ENCODE assay signal across 10 mouse cellular contexts in the genomic region with DNA sequence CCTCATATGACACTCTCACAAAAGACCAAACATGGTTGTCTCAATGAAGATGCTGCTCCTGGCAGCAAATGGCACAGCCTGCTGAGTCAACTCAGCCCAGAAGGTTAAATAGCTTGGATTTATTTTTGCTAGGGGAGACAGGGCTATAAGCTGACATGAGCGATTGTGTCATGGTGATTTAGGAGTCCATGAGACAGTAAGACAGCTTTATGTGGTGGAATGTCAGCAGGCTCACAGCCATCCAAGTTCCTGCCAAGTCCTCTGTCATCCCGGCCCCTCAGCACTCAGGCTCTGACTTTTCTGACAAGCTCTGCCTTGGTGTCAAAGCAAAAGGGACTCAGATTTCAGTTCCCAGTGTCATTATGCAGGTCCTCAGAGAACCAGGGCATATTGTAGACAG. TPM values are rescaled to one million over a fixed set of nuclear protein-coding genes. Genes with fewer than 3 reads are reported as not detected.
DNase-seq lines count a peak whose midpoint lies in the region; ATAC-seq and TF ChIP-seq lines count a peak whose summit lies in the region.
"Had no signal": no experiment of that assay in that cellular context is flagged by ENCODE, and none has a peak within 500 bp of the region (broad histone marks: within the 10 kb centered on the region; RNA-seq: fewer than 3 reads in every experiment).

No protein-coding gene starts in this region.

- TF ChIP-seq EP300 in stomach, postnatal 0 days (optimal IDR thresholded peaks at IDR 0.05) = no peak

- H3K4me2 ChIP-seq in lung, embryonic 15.5 days = no peak overlapping the region
- no peak overlapping the region for H3K4me2 ChIP-seq in heart, embryonic 14.5 days (ENCODE audit: low read length)
- H3K4me2 ChIP-seq in midbrain, postnatal 0 days (ENCODE audit: low read depth, low read length, poor library complexity, severe bottlenecking) = no peak overlapping the region
- no peak overlapping the region for H3K4me2 ChIP-seq in stomach, postnatal 0 days (replicated peaks; ENCODE audit: low read depth)
- H3K4me2 ChIP-seq: embryonic facial prominence, embryonic 13.5 days; liver, embryonic 15.5 days had no signal

- peak; percentile 66; the same call in 1 of the 2 replicates for ATAC-seq in lung, embryonic 15.5 days (ENCODE audit: borderline replicate concordance, extremely low read depth, low FRiP score, low TSS enrichment)
- 0 out of 2 replicates have a peak, but pooled peaks have one; percentile 33 for ATAC-seq in heart, embryonic 14.5 days (ENCODE audit: insufficient number of reproducible peaks, insufficient read depth, low FRiP score, low read depth)
- no peak for ATAC-seq in midbrain, postnatal 0 days (ENCODE audit: low FRiP score)
- ATAC-seq in stomach, postnatal 0 days (ENCODE audit: low FRiP score, low TSS enrichment) = no peak

- H3K9me3 ChIP-seq in lung, embryonic 15.5 days = no peaks in the 10 kb centered on the region
- H3K9me3 ChIP-seq in heart, embryonic 14.5 days (ENCODE audit: control insufficient read depth, low read length) = no peaks in the 10 kb centered on the region
- no peaks in the 10 kb centered on the region for H3K9me3 ChIP-seq in midbrain, postnatal 0 days (ENCODE audit: low read length)
- H3K9me3 ChIP-seq in stomach, postnatal 0 days (ENCODE audit: control insufficient read depth, low read length) = no peaks in the 10 kb centered on the region
- H3K9me3 ChIP-seq: embryonic facial prominence, embryonic 13.5 days; liver, embryonic 15.5 days had no signal

- no peak for TF ChIP-seq CTCF in midbrain, postnatal 0 days (IDR thresholded peaks at IDR 0.05)
- TF ChIP-seq CTCF in stomach, postnatal 0 days (IDR thresholded peaks at IDR 0.05; ENCODE audit: low read depth) = no peak

- 36% methylated on average over 2 of the region's 2 CpGs for whole genome bisulfite sequencing in lung, embryonic 15.5 days
- 2% methylated on average over 2 of the region's 2 CpGs for WGBS in heart, embryonic 14.5 days
- 26% methylated on average over 2 of the region's 2 CpGs for WGBS in midbrain, postnatal 0 days
- WGBS in stomach, postnatal 0 days = 36% methylated on average over 2 of the region's 2 CpGs

- no peak overlapping the region for H3K4me3 ChIP-seq in lung, embryonic 15.5 days
- H3K4me3 ChIP-seq in heart, embryonic 14.5 days (ENCODE audit: control insufficient read depth in 1 of 2, insufficient read depth in 1 of 2, low read depth in 1 of 2, low read length in 2 of 2) = no peak overlapping the region
- no peak overlapping the region for H3K4me3 ChIP-seq in midbrain, postnatal 0 days (ENCODE audit: low read depth, low read length)
- no peak overlapping the region for H3K4me3 ChIP-seq in stomach, postnatal 0 days (ENCODE audit: low read depth, low read length)
- H3K4me3 ChIP-seq: embryonic facial prominence, embryonic 13.5 days; liver, embryonic 15.5 days had no signal

- H3K4me1 ChIP-seq in lung, embryonic 15.5 days = peaks cover 4% of the 10 kb centered on the region
- H3K4me1 ChIP-seq in heart, embryonic 14.5 days (ENCODE audit: control insufficient read depth in 2 of 2, insufficient read depth in 2 of 2, low read length in 2 of 2) = peaks cover 15 to 18% of the 10 kb centered on the region in 2 experiments
- no peaks in the 10 kb centered on the region for H3K4me1 ChIP-seq in midbrain, postnatal 0 days (ENCODE audit: insufficient read depth, low read length)
- H3K4me1 ChIP-seq in stomach, postnatal 0 days (replicated peaks; ENCODE audit: control insufficient read depth, insufficient read depth) = no peaks in the 10 kb centered on the region
- H3K4me1 ChIP-seq: embryonic facial prominence, embryonic 13.5 days; liver, embryonic 15.5 days had no signal

- DNase-seq in cerebellum, postnatal 10 days = peak; percentile 35 to 46
- no peak for DNase-seq in cerebellum, postnatal 14 days
- no peak for DNase-seq in lung, adult 18-20 months
- DNase-seq in midbrain, postnatal 0 days (ENCODE audit: low spot score) = peak; percentile 25
- DNase-seq in stomach, postnatal 0 days (ENCODE audit: low spot score) = no peak
- no peak for DNase-seq in right cerebral cortex, adult 2 months (ENCODE audit: low spot score in 2 of 2)

- no peak overlapping the region for H3K9ac ChIP-seq in lung, embryonic 15.5 days
- no peak overlapping the region for H3K9ac ChIP-seq in heart, embryonic 14.5 days (ENCODE audit: low read length)
- H3K9ac ChIP-seq in midbrain, postnatal 0 days (replicated peaks; ENCODE audit: low read length, poor library complexity, severe bottlenecking) = no peak overlapping the region
- no peak overlapping the region for H3K9ac ChIP-seq in stomach, postnatal 0 days (ENCODE audit: low read length)
- H3K9ac ChIP-seq: embryonic facial prominence, embryonic 13.5 days; liver, embryonic 15.5 days had no signal

- H3K36me3 ChIP-seq in lung, embryonic 15.5 days = no peaks in the 10 kb centered on the region
- H3K36me3 ChIP-seq in heart, embryonic 14.5 days (ENCODE audit: control insufficient read depth, insufficient read depth, low read length) = no peaks in the 10 kb centered on the region
- H3K36me3 ChIP-seq in midbrain, postnatal 0 days (ENCODE audit: insufficient read depth, low read length) = no peaks in the 10 kb centered on the region
- no peaks in the 10 kb centered on the region for H3K36me3 ChIP-seq in stomach, postnatal 0 days (ENCODE audit: control insufficient read depth, insufficient read depth, low read length)
- H3K36me3 ChIP-seq: embryonic facial prominence, embryonic 13.5 days; liver, embryonic 15.5 days had no signal

- H3K27ac ChIP-seq in lung, embryonic 15.5 days = no peak overlapping the region
- peak overlapping the region; percentile 24 to 69 for H3K27ac ChIP-seq in heart, embryonic 14.5 days (replicated peaks in 1 of 2; ENCODE audit: control insufficient read depth in 1 of 2, insufficient read depth in 1 of 2, low read depth in 2 of 2, low read length in 2 of 2)
- H3K27ac ChIP-seq in midbrain, postnatal 0 days (ENCODE audit: low read depth, low read length) = no peak overlapping the region
- H3K27ac ChIP-seq in stomach, postnatal 0 days (replicated peaks) = no peak overlapping the region
- H3K27ac ChIP-seq: embryonic facial prominence, embryonic 13.5 days; liver, embryonic 15.5 days had no signal

- H3K27me3 ChIP-seq in lung, embryonic 15.5 days = no peaks in the 10 kb centered on the region
- no peaks in the 10 kb centered on the region for H3K27me3 ChIP-seq in heart, embryonic 14.5 days (ENCODE audit: control insufficient read depth, insufficient read depth, low read length)
- H3K27me3 ChIP-seq in midbrain, postnatal 0 days (ENCODE audit: insufficient read depth, low read length) = no peaks in the 10 kb centered on the region
- no peaks in the 10 kb centered on the region for H3K27me3 ChIP-seq in stomach, postnatal 0 days (ENCODE audit: control insufficient read depth, insufficient read depth, low read length)
- H3K27me3 ChIP-seq: embryonic facial prominence, embryonic 13.5 days; liver, embryonic 15.5 days had no signal

RNA-seq across cellular contexts. Expression of a gene that starts 11.6 kb away (rescaled TPM):
- polyA plus RNA-seq in lung, embryonic 15.5 days (2015; fragmentation: Nextera tagmentation; extraction: Ambion mirVana) = 3.3 and 3.5 TPM in 2 replicates
- polyA plus RNA-seq in heart, embryonic 14.5 days (2014; fragmentation: Nextera tagmentation; extraction: Ambion mirVana) = 11.5 and 12.7 TPM in 2 replicates
- 92.2 and 92.6 TPM in 2 replicates for total RNA-seq in midbrain, postnatal 0 days (2014; rRNA removed)
- 41.6 and 47.9 TPM in 2 replicates for polyA plus RNA-seq in midbrain, postnatal 0 days (2015; fragmentation: Nextera tagmentation; extraction: Ambion mirVana)
- 2.5 and 2.6 TPM in 2 replicates for polyA plus RNA-seq in stomach, postnatal 0 days (2015; fragmentation: Nextera tagmentation; extraction: Ambion mirVana)

Comparison
In these comparisons a context has a peak if more than half of its experiments do, and no peak if none do; other contexts are left out.
1. DNase-seq: peak in cerebellum, postnatal 10 days (2 of 2) and midbrain, postnatal 0 days (single experiment); none in cerebellum, postnatal 14 days (0 of 2), lung, adult 18-20 months (0 of 2), stomach, postnatal 0 days (single experiment) and right cerebral cortex, adult 2 months (0 of 2).
2. ATAC-seq: peak in lung, embryonic 15.5 days (single experiment) and heart, embryonic 14.5 days (single experiment); none in midbrain, postnatal 0 days (single experiment) and stomach, postnatal 0 days (single experiment).
3. H3K27ac ChIP-seq: peak in heart, embryonic 14.5 days (2 of 2); none in lung, embryonic 15.5 days (single experiment), midbrain, postnatal 0 days (single experiment) and stomach, postnatal 0 days (single experiment).